Mouse (Mus musculus): ENCODE data around the gene Nlgn3. TPM values are rescaled to one million over a fixed set of nuclear protein-coding genes. Genes with fewer than 3 reads are reported as not detected.
A peak's percentile ranks its signal among the peaks of the same experiment; 100 is the strongest.

The Nlgn3 gene
- 0.04 TPM in 1 of 2 replicates, not detected in the other for total RNA-seq (2012; rRNA removed)
- 0.12 and 0.26 TPM in 2 replicates for total RNA-seq (2014; rRNA removed)
- polyA plus RNA-seq (2012; ENCODE audit: insufficient read length, low read depth), result 0.76 and 1.6 TPM in 2 replicates

GRCm38 (mm10) chrX:101299055-101299454 lies at the start of gene Nlgn3:
TSS of gene Nlgn3 (plus strand) at chrX:101299168.
- H3K4me3 ChIP-seq (replicated peaks in 1 of 3; ENCODE audit: low read depth in 2 of 3, low read length in 2 of 3, poor library complexity in 1 of 3), result no peak within 1 kb of the TSS
- dilution Hi-C loops (cut with MboI; ENCODE audit: extremely low pct_ligation_motif_present, extremely low pct_unique_long_range_greater_than_20kb, low sequenced_read_pairs), result no loop called here
- no peaks in the 10 kb centered on the region for H3K9me3 ChIP-seq (replicated peaks; ENCODE audit: low read length)
- TF ChIP-seq KAT2A (IDR thresholded peaks at IDR 0.05; ENCODE audit: insufficient replicate concordance, low read length) (no peak), RCOR1 (conservative IDR thresholded peaks at IDR 0.05; ENCODE audit: low read depth, low read length) (no peak), SMC3 (IDR thresholded peaks at IDR 0.05; ENCODE audit: low read depth, low read length) (no peak), MAZ (IDR thresholded peaks at IDR 0.05; ENCODE audit: low read depth, low read length) (no peak), CHD1 (IDR thresholded peaks at IDR 0.05; ENCODE audit: low read depth, low read length) (no peak), POLR2AphosphoS2 (IDR thresholded peaks at IDR 0.05; ENCODE audit: low read depth, low read length) (no peak), CHD2 (IDR thresholded peaks at IDR 0.05; ENCODE audit: low read length) (no peak), TBP (conservative IDR thresholded peaks at IDR 0.05; ENCODE audit: low read depth, low read length) (no peak), ZMIZ1 (IDR thresholded peaks at IDR 0.05; ENCODE audit: low read depth, low read length) (no peak), MYC (IDR thresholded peaks at IDR 0.05; ENCODE audit: low read depth, low read length) (no peak), RAD21 (IDR thresholded peaks at IDR 0.05; ENCODE audit: low read depth, low read length) (no peak), ZKSCAN1 (IDR thresholded peaks at IDR 0.05; ENCODE audit: borderline replicate concordance, low read depth, low read length) (no peak), GABPA (IDR thresholded peaks at IDR 0.05; ENCODE audit: insufficient replicate concordance, low read depth, low read length) (no peak), JUND (conservative IDR thresholded peaks at IDR 0.05; ENCODE audit: low read depth, low read length) (no peak), MAX (IDR thresholded peaks at IDR 0.05; ENCODE audit: low read length) (no peak)
- peaks cover 31 to 50% of the 10 kb centered on the region in 2 experiments for H3K36me3 ChIP-seq (replicated peaks in 1 of 2; ENCODE audit: control insufficient read depth in 1 of 2, insufficient read depth in 1 of 2, low read length in 1 of 2)
- H3K9ac ChIP-seq (ENCODE audit: insufficient read depth, low read depth), result no peak within 1 kb of the TSS
- DNase-seq (ENCODE audit: extremely low read depth), result no peak
- no peaks in the 10 kb centered on the region for H3K27me3 ChIP-seq (replicated peaks)
- no peaks in the 10 kb centered on the region for H3K4me1 ChIP-seq (ENCODE audit: control insufficient read depth in 1 of 2, insufficient read depth in 2 of 2)
- no peak within 1 kb of the TSS for H3K27ac ChIP-seq (ENCODE audit: insufficient read depth, low read depth)
- no peaks in the 10 kb centered on the region for H3K79me2 ChIP-seq (replicated peaks; ENCODE audit: control insufficient read depth, extremely low read depth, insufficient read depth, poor library complexity, severe bottlenecking)
- H3K4me2 ChIP-seq (ENCODE audit: insufficient read depth, low read depth, poor library complexity, severe bottlenecking), result no peak within 1 kb of the TSS
- in situ Hi-C loops (cut with MboI; ENCODE audit: low pct_ligation_motif_present, low pct_unique_long_range_greater_than_20kb, low sequenced_read_pairs), result loop anchor here (25.0 kb wide), 1 partner anchor 162 kb away; no protein-coding TSS in a partner anchor

- no peaks in the 10 kb centered on the region for H3K27me3 ChIP-seq (replicated peaks)
- H3K79me2 ChIP-seq (replicated peaks; ENCODE audit: control insufficient read depth, extremely low read depth, insufficient read depth, poor library complexity, severe bottlenecking), result no peaks in the 10 kb centered on the region
- H3K4me3 ChIP-seq (replicated peaks in 1 of 3; ENCODE audit: low read depth in 2 of 3, low read length in 2 of 3, poor library complexity in 1 of 3), result peak within 1 kb of the TSS; percentile 34 to 68 (median 56)
- in situ Hi-C loops (cut with MboI; ENCODE audit: low pct_ligation_motif_present, low pct_unique_long_range_greater_than_20kb, low sequenced_read_pairs) (no loop called here), dilution Hi-C loops (cut with MboI; ENCODE audit: extremely low pct_ligation_motif_present, extremely low pct_unique_long_range_greater_than_20kb, low sequenced_read_pairs) (no loop called here)
- H3K4me1 ChIP-seq (ENCODE audit: control insufficient read depth in 1 of 2, insufficient read depth in 2 of 2), result 0 out of 4 replicates have a peak, but pooled peaks cover 0 to 11% of the 10 kb centered on the region in 2 experiments
- H3K9me3 ChIP-seq (replicated peaks; ENCODE audit: low read length), result no peaks in the 10 kb centered on the region
- peak; percentile 89 for DNase-seq (ENCODE audit: extremely low read depth)
- peak within 1 kb of the TSS; percentile 46 for H3K27ac ChIP-seq (ENCODE audit: insufficient read depth, low read depth)
- peak within 1 kb of the TSS; percentile 85 for H3K9ac ChIP-seq (ENCODE audit: insufficient read depth, low read depth)
- peaks cover 11 to 21% of the 10 kb centered on the region in 2 experiments for H3K36me3 ChIP-seq (replicated peaks in 1 of 2; ENCODE audit: control insufficient read depth in 1 of 2, insufficient read depth in 1 of 2, low read length in 1 of 2)
- H3K4me2 ChIP-seq (ENCODE audit: insufficient read depth, low read depth, poor library complexity, severe bottlenecking), result peak within 1 kb of the TSS; percentile 56
- TF ChIP-seq MAFK (IDR thresholded peaks at IDR 0.05; ENCODE audit: insufficient replicate concordance, low read length) (no peak), ZKSCAN1 (IDR thresholded peaks at IDR 0.05; ENCODE audit: borderline replicate concordance, low read depth, low read length) (no peak), NELFE (IDR thresholded peaks at IDR 0.05; ENCODE audit: low read depth, low read length) (peak; percentile 38), MXI1 (IDR thresholded peaks at IDR 0.05; ENCODE audit: low read depth, low read length) (peak; percentile 51), ETS1 (conservative IDR thresholded peaks at IDR 0.05; ENCODE audit: low read depth, low read length) (no peak), CTCF (conservative IDR thresholded peaks at IDR 0.05 in 1 of 2, IDR thresholded peaks at IDR 0.05 in 1 of 2; ENCODE audit: low read depth in 2 of 2, low read length in 2 of 2) (no peak), ZC3H11A (IDR thresholded peaks at IDR 0.05; ENCODE audit: low read depth, low read length) (no peak), GABPA (IDR thresholded peaks at IDR 0.05; ENCODE audit: insufficient replicate concordance, low read depth, low read length) (no peak; the same call in 1 of the 2 replicates), ZMIZ1 (IDR thresholded peaks at IDR 0.05; ENCODE audit: low read depth, low read length) (peak; percentile 63; the same call in 1 of the 2 replicates), NRF1 (IDR thresholded peaks at IDR 0.05; ENCODE audit: low read depth, low read length) (peak; percentile 83), HCFC1 (IDR thresholded peaks at IDR 0.05; ENCODE audit: low read depth, low read length) (peak; percentile 89), UBTF (IDR thresholded peaks at IDR 0.05; ENCODE audit: low read depth, low read length) (no peak), SIN3A (IDR thresholded peaks at IDR 0.05; ENCODE audit: low read length) (peak; percentile 73), TCF12 (IDR thresholded peaks at IDR 0.05; ENCODE audit: low read depth, low read length) (0 out of 2 replicates have a peak, but pooled peaks have one; percentile 28), IRF4 (IDR thresholded peaks at IDR 0.05; ENCODE audit: low read depth, low read length) (no peak; the same call in 1 of the 2 replicates), TBP (conservative IDR thresholded peaks at IDR 0.05; ENCODE audit: low read depth, low read length) (peak; percentile 75), SMC3 (IDR thresholded peaks at IDR 0.05; ENCODE audit: low read depth, low read length) (no peak), EP300 (IDR thresholded peaks at IDR 0.05; ENCODE audit: low read length) (no peak), POLR2AphosphoS2 (IDR thresholded peaks at IDR 0.05; ENCODE audit: low read depth, low read length) (0 out of 2 replicates have a peak, but pooled peaks have one; percentile 33), RCOR1 (conservative IDR thresholded peaks at IDR 0.05; ENCODE audit: low read depth, low read length) (no peak), E2F4 (IDR thresholded peaks at IDR 0.05; ENCODE audit: insufficient replicate concordance, low read depth, low read length) (no peak)
Observed at GRCm38 (mm10) chrX:101253952-101254729, 44.8 kb upstream of the Nlgn3 start, which contains the start of gene Foxo4. TSS of gene Foxo4 (plus strand) at chrX:101254528.
